Mouse (Mus musculus) kidney, adult 2 months (tissue): ENCODE measurements around the gene Olfr323. TPM values are rescaled to one million over a fixed set of nuclear protein-coding genes. Genes with fewer than 3 reads are reported as not detected.

Experiments used
- DNase-seq: peaks from one replicate; pipeline ENCODE4 v3.0.0; 2021
- H3K27ac ChIP-seq: fragments of 200-500 bp; 2 replicates; pipeline ENCODE4 v1.5.1; 2012; ENCODE audit warnings: low read depth, low read length, control low read depth, inconsistent platforms; ENCODE audit not compliant: insufficient read depth
- H3K27me3 ChIP-seq: fragments of 200-500 bp; replicated peaks from 2 replicates; pipeline ENCODE4 v1.6.1; 2012; ENCODE audit warnings: mild to moderate bottlenecking, moderate library complexity, low read length, inconsistent platforms; ENCODE audit not compliant: control insufficient read depth, insufficient read depth
- H3K36me3 ChIP-seq: fragments of 200-500 bp; 2 replicates; pipeline ENCODE4 v1.6.1; 2012; ENCODE audit warnings: mild to moderate bottlenecking, moderate library complexity, low read length, inconsistent platforms; ENCODE audit not compliant: control insufficient read depth, insufficient read depth
- H3K4me1 ChIP-seq: fragments of 200-500 bp; 2 replicates; pipeline ENCODE4 v1.6.1; 2011; ENCODE audit warnings: low read length; ENCODE audit not compliant: control insufficient read depth, insufficient read depth
- H3K4me3 ChIP-seq: fragments of 200-500 bp; 2 replicates; pipeline ENCODE4 v1.5.1; 2011; ENCODE audit warnings: mild to moderate bottlenecking, low read depth, low read length, control low read depth; ENCODE audit not compliant: insufficient read depth
- CTCF ChIP-seq: fragments of 200-500 bp; conservative IDR thresholded peaks from 2 replicates; pipeline ENCODE4 v1.5.1; 2011; ENCODE audit warnings: low read depth, mild to moderate bottlenecking, control low read depth, low read length, moderate library complexity, mixed read lengths; ENCODE audit not compliant: insufficient read depth, insufficient read length
- POLR2A ChIP-seq: fragments of 200-500 bp; IDR thresholded peaks from one replicate; pipeline ENCODE4 v1.6.1; 2011; ENCODE audit warnings: low read depth, low read length, control low read depth
- WGBS: fragments of 180-500 bp; shearing (Covaris S2); methylation state at CpG from one replicate; pipeline ENCODE4 v1.1.7; 2018; 5-methylcytosine and 5-hydroxymethylcytosine counted together
- polyA plus RNA-seq: library from polyadenylated mRNA; depleted of rRNA; stranded (reverse); fragments of >200 nt; gene quantifications from 2 replicates; pipeline ENCODE4 v1.2.3, GENCODE M21; 2012

The Olfr323 gene
- polyA plus RNA-seq, 1 experiment = not detected

GRCm38 (mm10) chr11:58602800-58603560 is 27.3 kb downstream of the Olfr323 start:
- DNase-seq = no peak
- Histone ChIP-seq H3K36me3 (no peaks in the 10 kb centered on the region), H3K4me1 (no peaks in the 10 kb centered on the region), H3K27me3 (no peaks in the 10 kb centered on the region), H3K27ac (no peak overlapping the region), H3K4me3 (no peak overlapping the region)
- 80% methylated on average over 6 of the region's 6 CpGs for WGBS
- no peak for TF ChIP-seq POLR2A
- no peak for TF ChIP-seq CTCF

DNA sequence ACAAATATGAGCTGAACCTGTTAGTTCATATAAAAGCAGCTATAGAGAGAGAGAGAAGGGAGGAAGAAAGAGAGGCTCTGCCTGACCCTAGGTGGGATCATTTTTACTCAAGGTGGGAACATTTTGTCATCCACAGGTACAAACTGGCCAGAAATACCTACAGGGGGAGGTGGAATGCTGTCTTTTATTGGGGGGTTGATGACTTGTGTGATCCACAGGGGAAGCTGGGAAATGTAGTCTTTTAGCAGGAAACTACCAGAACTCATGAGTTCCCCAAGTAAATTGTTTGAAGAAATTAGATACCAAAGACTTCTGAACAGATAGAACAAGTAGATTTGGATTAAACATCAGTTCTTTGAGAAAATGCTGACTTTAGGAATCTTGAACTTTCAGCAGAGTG is 28.2 kb downstream of the Olfr323 start:
- Histone ChIP-seq H3K27me3 (no peaks in the 10 kb centered on the region), H3K27ac (no peak overlapping the region), H3K4me1 (no peaks in the 10 kb centered on the region), H3K36me3 (no peaks in the 10 kb centered on the region), H3K4me3 (no peak overlapping the region)
- no peak for DNase-seq
- TF ChIP-seq POLR2A (no peak), CTCF (no peak)

DNA sequence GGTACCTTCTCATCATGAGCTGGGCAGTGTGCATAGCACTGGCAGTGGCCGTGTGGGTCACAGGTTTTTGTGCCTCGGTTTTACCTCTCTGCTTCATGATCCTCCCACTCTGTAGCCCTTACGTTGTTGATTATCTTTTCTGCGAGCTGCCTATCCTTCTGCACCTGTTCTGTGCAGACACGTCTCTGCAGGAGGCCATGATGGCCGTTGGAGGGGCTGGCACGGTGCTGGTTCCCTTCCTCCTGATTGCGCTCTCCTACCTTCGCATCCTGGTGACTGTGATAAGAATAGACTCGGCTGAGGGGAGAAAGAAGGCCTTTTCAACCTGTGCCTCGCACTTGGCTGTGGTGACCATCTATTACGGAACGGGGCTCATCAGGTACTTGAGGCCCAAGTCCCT is 32.5 kb downstream of the Olfr323 start:
- Histone ChIP-seq H3K4me1 (no peaks in the 10 kb centered on the region), H3K27ac (no peak overlapping the region), H3K4me3 (no peak overlapping the region), H3K27me3 (no peaks in the 10 kb centered on the region), H3K36me3 (no peaks in the 10 kb centered on the region)
- 89% methylated on average over 13 of the region's 13 CpGs for WGBS
- no peak for DNase-seq
- TF ChIP-seq CTCF = no peak
- no peak for TF ChIP-seq POLR2A

- Histone ChIP-seq H3K36me3 (no peaks in the 10 kb centered on the region), H3K4me1 (no peaks in the 10 kb centered on the region), H3K4me3 (no peak within 1 kb of the TSS), H3K27me3 (no peaks in the 10 kb centered on the region), H3K27ac (no peak within 1 kb of the TSS)
- no peak for DNase-seq
- 72% methylated on average over 6 of the region's 6 CpGs for WGBS
- no peak for TF ChIP-seq CTCF
- no peak for TF ChIP-seq POLR2A
Observed at GRCm38 (mm10) chr11:58594814-58595213, 35.5 kb downstream of the Olfr323 start, which contains the start of gene Olfr324. Olfr324 (plus strand) TSS chr11:58595114.

DNA sequence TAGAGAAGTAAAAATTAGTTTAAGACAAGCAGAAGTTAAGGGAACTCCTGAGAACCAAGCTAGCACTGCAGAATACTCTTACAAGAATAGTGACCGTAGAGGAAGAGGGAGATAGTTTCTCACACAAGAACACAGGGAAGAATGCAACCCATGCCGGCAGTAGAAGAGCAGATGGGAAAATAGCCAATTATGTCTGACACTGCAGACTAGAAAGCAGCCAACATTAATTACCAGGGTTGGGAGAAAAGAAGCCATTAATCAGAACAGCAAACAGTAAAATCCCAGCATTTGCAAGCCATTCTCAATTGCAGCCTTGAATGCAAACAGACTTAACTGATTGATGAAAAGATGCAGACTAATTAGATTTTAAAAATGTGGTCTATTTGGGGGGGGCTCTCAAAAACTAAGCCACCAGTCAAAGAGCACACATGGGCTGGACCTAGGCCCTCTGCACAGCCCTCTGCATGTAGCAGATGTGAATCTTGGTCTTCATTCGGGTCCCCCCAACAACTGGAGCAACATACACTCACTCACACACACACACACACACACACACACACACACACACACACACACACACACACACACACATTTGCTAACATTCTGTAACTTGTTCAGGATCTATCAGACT is 41.6 kb downstream of the Olfr323 start:
- DNase-seq = no peak
- Histone ChIP-seq H3K27me3 (no peaks in the 10 kb centered on the region), H3K4me3 (no peak overlapping the region), H3K4me1 (no peaks in the 10 kb centered on the region), H3K36me3 (no peaks in the 10 kb centered on the region), H3K27ac (no peak overlapping the region)
- TF ChIP-seq CTCF (no peak), POLR2A (no peak)
- 50% methylated on average over 3 of the region's 3 CpGs for WGBS

DNA sequence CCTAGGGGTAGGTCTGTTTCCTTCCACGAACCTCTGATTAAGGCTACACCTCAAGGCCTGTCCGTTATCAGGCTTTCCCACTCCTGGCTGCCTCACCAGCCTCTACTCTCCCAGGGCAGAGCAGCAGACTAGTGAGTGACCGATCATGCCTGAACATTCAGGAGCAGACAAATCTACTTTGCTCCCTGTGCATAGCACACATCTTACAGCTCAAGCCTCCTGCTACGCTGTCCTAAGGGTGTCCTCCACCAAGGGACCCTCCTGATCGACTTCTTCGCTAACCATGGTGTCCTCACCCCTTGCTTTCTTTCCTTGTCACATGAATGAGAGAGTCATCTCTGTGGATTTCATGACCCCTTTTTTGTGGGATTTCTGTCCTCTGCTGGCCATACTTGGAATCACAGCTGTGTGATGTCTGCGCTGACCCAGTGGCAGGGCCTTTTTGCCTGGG is 42.4 kb downstream of the Olfr323 start:
- DNase-seq = peak; percentile 27

GRCm38 (mm10) chr11:58578636-58579035 is 51.7 kb downstream of the Olfr323 start:
- 75% methylated on average over 8 of the region's 8 CpGs for WGBS
- TF ChIP-seq CTCF (no peak), POLR2A (no peak)
- Histone ChIP-seq H3K4me1 (no peaks in the 10 kb centered on the region), H3K27me3 (no peaks in the 10 kb centered on the region), H3K36me3 (no peaks in the 10 kb centered on the region), H3K4me3 (no peak overlapping the region), H3K27ac (no peak overlapping the region)
- DNase-seq = no peak

More for the DNA sequence above, 42.4 kb downstream of the Olfr323 start:
- no peaks in the 10 kb centered on the region for H3K4me1 ChIP-seq
- H3K27me3 ChIP-seq = no peaks in the 10 kb centered on the region
- TF ChIP-seq POLR2A (no peak), CTCF (peak; percentile 60)
- WGBS = 62% methylated on average over 7 of the region's 7 CpGs
- H3K27ac ChIP-seq = no peak overlapping the region
- H3K36me3 ChIP-seq = no peaks in the 10 kb centered on the region
- H3K4me3 ChIP-seq = no peak overlapping the region
